Mouse (Mus musculus): ENCODE data around the gene Atp2a2. TPM values are rescaled to one million over a fixed set of nuclear protein-coding genes. Genes with fewer than 3 reads are reported as not detected.

Gene Atp2a2
- 69.5 to 80.5 TPM (median 74.2 TPM) in 4 replicates for total RNA-seq (2023)

GRCm38 (mm10) chr5:122502077-122502941 is at the start of gene Atp2a2:
Gene Atp2a2, minus strand, starts transcription at chr5:122502225.

GRCm38 (mm10) chr5:122421271-122422068 is 80.6 kb downstream of the Atp2a2 start, which contains the start of gene Anapc7:
Gene Anapc7, plus strand, starts transcription at chr5:122421693.

Other genes with a start within 250 kb of the Atp2a2 start
- gene Tctn1, start 237.8 kb downstream of the Atp2a2 start, total RNA-seq (2023) = 19.0 to 24.6 TPM (median 22.6 TPM) in 4 replicates
- 21.5 to 25.4 TPM (median 24.0 TPM) in 4 replicates for gene Pptc7, start 217.9 kb downstream of the Atp2a2 start, total RNA-seq (2023)
- gene Rad9b, start 148.0 kb downstream of the Atp2a2 start, total RNA-seq (2023) = 9.9 to 11.7 TPM (median 10.7 TPM) in 4 replicates
- 38.9 to 61.2 TPM (median 57.0 TPM) in 4 replicates for gene Vps29, start 147.9 kb downstream of the Atp2a2 start, total RNA-seq (2023)
- 31.1 to 40.6 TPM (median 36.3 TPM) in 4 replicates for gene Gpn3, start 130.3 kb downstream of the Atp2a2 start, total RNA-seq (2023)
- gene Fam216a, start 129.9 kb downstream of the Atp2a2 start, total RNA-seq (2023) = 9.1 to 10.8 TPM (median 9.8 TPM) in 4 replicates
- 383 to 399 TPM (median 394 TPM) in 4 replicates for gene Arpc3, start 110.3 kb downstream of the Atp2a2 start, total RNA-seq (2023)
- 31.8 to 37.3 TPM (median 35.7 TPM) in 4 replicates for gene Anapc7, start 80.5 kb downstream of the Atp2a2 start, total RNA-seq (2023)
- 1.7 to 5.1 TPM (median 3.8 TPM) in 4 replicates for gene Ift81, start 112.3 kb upstream of the Atp2a2 start, total RNA-seq (2023)
- gene P2rx7, start 141.7 kb upstream of the Atp2a2 start, total RNA-seq (2023) = 2.4 to 5.4 TPM (median 2.6 TPM) in 4 replicates
- gene P2rx4, start 205.3 kb upstream of the Atp2a2 start, total RNA-seq (2023) = 91.2 to 102 TPM (median 98.1 TPM) in 4 replicates

All from B cell, adult 62 days (primary cell).